Mouse (Mus musculus): ENCODE data around the gene Traf1.

- TF ChIP-seq POLR2A (IDR thresholded peaks at IDR 0.05; ENCODE audit: borderline replicate concordance, extremely low read depth, insufficient read depth, insufficient read length, poor library complexity, severe bottlenecking) (no peak), CTCF (IDR thresholded peaks at IDR 0.05; ENCODE audit: borderline replicate concordance, extremely low read depth, insufficient read depth, insufficient read length) (no peak)
These were observed 15.5 kb downstream of the Traf1 start for GRCm38 (mm10) chr2:34946046-34946445.

Data from brain, embryonic 14.5 days (tissue).